Mouse (Mus musculus) heart, postnatal 14 days (tissue): ENCODE results near the gene Cass4. TPM values are rescaled to one million over a fixed set of nuclear protein-coding genes. Genes with fewer than 3 reads are reported as not detected.

Experiments used
- DNase-seq, 2 experiments: peaks; one replicate each; pipeline ENCODE4 v3.0.0; 2021 to 2022
- intact Hi-C: fragments of 180-260 bp; cut with DNase I; formaldehyde crosslinking; loops from one replicate; pipeline ENCODE4 v1.15.1; 2025
- total RNA-seq, 2 experiments: library from RNA; stranded (reverse); gene quantifications; 2 replicates each; pipeline ENCODE4 v1.2.3; 2021

The Cass4 gene
- total RNA-seq, 2 experiments from 2014 or later = 0.44 to 0.45 TPM

DNA sequence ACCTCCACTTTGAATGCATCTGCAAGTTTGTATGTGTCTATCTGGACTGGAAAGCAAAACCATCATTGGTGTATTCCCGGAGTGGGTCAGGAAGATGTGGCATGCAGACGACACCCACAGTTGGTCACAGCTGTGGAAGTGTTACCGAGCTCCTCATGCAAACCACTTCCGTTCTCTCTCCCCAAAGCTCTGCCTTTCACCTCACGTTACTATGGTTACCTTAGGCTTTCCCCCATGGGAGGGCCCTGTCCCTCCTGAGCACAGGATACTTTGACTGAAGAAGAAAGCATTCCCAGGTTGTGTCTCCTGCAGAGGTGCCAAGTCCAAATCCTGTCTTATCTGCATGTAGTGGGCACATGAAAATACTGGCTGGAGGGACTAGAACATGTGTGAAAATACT, 40.2 kb downstream of the Cass4 start:
- no peak for DNase-seq
- intact Hi-C loops = no loop called here

DNA sequence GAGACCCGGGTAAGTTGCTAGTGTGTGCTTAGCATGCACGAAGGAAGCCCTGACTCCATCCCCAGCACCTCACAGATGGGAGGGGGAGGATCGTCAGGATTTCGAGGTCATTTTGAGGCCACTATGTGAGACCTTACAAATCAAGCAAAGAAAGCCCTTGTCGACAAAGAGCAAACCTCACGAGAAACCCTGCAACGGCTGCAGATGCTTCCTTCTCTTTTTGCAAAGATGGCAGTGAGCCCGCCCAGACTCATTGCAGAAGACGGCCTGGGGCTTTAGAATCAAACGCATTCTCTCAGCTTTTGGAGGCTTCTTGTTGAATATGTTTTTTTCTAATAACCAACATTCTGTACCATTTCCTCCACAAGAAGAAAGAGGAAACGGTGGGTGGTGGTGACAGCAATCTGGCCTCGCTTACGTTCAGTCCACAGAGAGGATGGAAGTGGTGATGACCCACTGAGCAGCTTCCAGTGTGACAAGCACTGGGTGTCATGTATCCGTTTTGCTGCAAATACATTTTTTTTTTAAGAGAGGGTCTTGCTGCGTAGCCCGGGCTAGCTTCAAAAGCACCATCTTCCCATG, 43.9 kb downstream of the Cass4 start:
- no peak for DNase-seq
- intact Hi-C loops = no loop called here

GRCm38 (mm10) chr2:172439843-172440639, 46.4 kb downstream of the Cass4 start, which contains the start of gene Rtf2:
Gene Rtf2 (plus strand): TSS chr2:172440556.
- DNase-seq = peak; percentile 99 to 100
- intact Hi-C loops = loop anchor here (2.0 kb wide), 1 partner anchor 67 kb away; no protein-coding TSS in a partner anchor

- intact Hi-C loops = loop anchor here (2.0 kb wide), 1 partner anchor 68 kb away; no protein-coding TSS in a partner anchor
- DNase-seq = no peak
Observed at GRCm38 (mm10) chr2:172440640-172441005, 47.0 kb downstream of the Cass4 start.

DNA sequence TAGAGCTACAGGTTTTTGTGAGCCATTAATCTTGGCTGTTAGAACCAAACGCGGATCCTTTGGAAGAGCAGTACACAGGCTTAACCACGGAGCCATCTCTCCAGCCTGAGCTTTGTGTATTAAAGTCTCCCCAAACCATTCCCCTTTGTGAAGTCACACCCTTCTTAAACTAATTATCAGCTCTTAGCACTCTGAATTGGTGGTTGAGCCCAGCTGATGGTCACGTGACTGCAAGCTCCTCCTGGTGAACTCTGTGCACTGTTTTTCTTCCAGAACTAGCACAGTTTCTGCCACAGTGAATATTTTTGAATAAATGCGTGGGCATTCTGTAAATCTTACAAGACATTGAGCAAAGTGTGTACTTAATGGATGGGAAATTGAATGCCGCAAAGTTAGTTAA, 47.6 kb downstream of the Cass4 start:
- intact Hi-C loops = loop anchor here (2.0 kb wide), 1 partner anchor 68 kb away; no protein-coding TSS in a partner anchor
- no peak for DNase-seq

DNA sequence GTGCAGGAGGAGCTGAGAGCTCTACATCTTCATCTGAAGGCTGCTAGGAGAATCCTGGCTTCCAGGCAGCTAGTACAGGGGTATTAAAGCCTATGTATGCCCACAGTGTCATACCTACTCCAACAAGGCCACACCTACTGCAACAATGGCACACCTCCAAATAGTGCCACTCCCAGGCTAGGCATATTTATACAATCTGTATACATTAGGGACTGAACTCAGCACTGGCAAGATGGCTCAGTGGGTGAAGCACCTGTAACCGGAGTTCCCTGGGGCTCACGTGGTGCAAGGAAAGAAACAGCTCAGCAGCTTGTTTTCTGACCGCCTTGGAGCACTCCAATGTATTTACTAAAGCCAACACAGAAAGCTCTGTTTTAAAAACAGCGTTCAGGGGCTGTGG, 52.0 kb downstream of the Cass4 start:
- no peak for DNase-seq
- intact Hi-C loops = loop anchor here (5.0 kb wide), 1 partner anchor 223 kb away; no protein-coding TSS in a partner anchor

DNA sequence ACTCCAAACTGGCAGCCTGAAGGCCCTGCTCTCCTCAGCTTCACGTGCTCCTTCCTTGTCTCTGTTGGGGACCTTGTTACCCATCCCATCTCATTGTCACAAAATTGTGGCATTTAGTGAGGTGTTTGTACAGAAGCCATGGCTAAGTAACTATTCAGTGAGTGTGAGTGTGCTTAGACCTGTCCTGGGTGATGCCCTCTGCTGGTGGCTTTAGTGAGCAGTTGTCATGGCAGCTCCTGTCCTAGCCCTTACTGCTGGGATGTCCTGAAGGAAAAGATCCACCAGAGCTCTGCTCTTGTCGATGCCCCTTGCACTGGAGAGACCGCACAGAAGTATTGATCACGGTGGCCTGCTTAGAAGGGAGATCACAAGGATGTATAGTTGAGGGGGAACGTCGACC, 53.7 kb downstream of the Cass4 start:
- intact Hi-C loops = loop anchor here (5.0 kb wide), 1 partner anchor 225 kb away; no protein-coding TSS in a partner anchor
- peak in 1 of 2 experiments; percentile 20 for DNase-seq

GRCm38 (mm10) chr2:172448329-172448728, 54.7 kb downstream of the Cass4 start:
- no peak for DNase-seq
- intact Hi-C loops = loop anchor here (5.0 kb wide), 1 partner anchor 226 kb away; no protein-coding TSS in a partner anchor

GRCm38 (mm10) chr2:172450640-172451039, 57.0 kb downstream of the Cass4 start:
- intact Hi-C loops = no loop called here
- DNase-seq = no peak

- no peak for DNase-seq
- intact Hi-C loops = no loop called here
Observed at GRCm38 (mm10) chr2:172452031-172452430, 58.4 kb downstream of the Cass4 start.

- intact Hi-C loops = no loop called here
- no peak for DNase-seq
Observed at GRCm38 (mm10) chr2:172452458-172452857, 58.9 kb downstream of the Cass4 start.

GRCm38 (mm10) chr2:172458496-172458895, 64.9 kb downstream of the Cass4 start, which contains the start of gene Gcnt7:
Gene Gcnt7 (minus strand): TSS chr2:172458596.
- DNase-seq = no peak
- intact Hi-C loops = no loop called here

- DNase-seq = no peak
- intact Hi-C loops = no loop called here
Observed at GRCm38 (mm10) chr2:172460647-172461046, 67.1 kb downstream of the Cass4 start.

GRCm38 (mm10) chr2:172462813-172463212, 69.2 kb downstream of the Cass4 start:
- DNase-seq = no peak
- intact Hi-C loops = no loop called here

GRCm38 (mm10) chr2:172466427-172467132, 73.0 kb downstream of the Cass4 start:
- no peak for DNase-seq
- intact Hi-C loops = no loop called here

- intact Hi-C loops = no loop called here
- DNase-seq = no peak
Observed at GRCm38 (mm10) chr2:172467206-172467605, 73.6 kb downstream of the Cass4 start.

GRCm38 (mm10) chr2:172468346-172468819, 74.8 kb downstream of the Cass4 start:
- intact Hi-C loops = no loop called here
- peak in 1 of 2 experiments; percentile 21 for DNase-seq

DNA sequence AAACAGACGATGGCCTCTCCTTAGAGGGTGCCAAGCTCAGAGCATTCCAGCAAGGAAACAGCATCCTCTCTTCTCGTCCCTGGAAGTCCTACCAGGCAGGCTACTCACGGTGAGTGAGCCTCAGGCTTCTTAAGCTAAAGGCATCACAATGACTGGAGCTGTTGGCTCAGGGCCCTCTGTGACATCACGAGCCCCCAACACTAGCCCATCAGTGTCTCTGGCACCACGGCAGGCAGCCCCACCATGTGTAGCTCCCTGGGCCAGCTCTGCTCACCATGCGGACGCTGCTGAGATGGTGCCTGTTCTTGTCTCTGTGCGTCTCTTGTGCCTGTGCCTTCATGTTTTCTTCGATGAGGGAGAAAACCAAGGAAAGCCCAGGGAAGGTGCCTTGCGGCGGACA, 78.7 kb downstream of the Cass4 start, which contains the start of gene Fam209:
Fam209 (plus strand) TSS at position 203 of the 400 bp plus-strand sequence.
- intact Hi-C loops = loop anchor here (10.0 kb wide), 1 partner anchor 612 kb away; no protein-coding TSS in a partner anchor
- no peak for DNase-seq

DNA sequence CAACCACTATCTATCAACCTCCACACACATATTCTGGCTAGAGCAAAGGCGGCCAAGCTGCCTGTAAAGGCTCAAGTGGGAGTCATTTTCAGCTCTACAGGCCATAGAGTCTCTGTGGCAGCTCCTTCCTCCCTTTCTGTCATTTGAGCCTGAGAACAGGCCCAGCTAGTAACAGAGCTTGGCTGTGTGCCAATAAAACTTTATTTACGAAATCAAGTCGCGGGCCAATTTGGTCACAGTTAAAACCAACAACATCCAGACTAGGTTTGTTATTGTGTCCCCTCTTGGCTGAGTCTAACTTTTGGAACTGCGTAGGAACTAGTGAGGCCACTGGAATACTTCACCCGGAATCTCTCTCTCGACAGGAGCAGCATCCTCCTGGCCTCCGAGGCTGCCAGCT, 80.0 kb downstream of the Cass4 start:
- peak in 1 of 2 experiments; percentile 19 for DNase-seq
- intact Hi-C loops = loop anchor here (10.0 kb wide), 1 partner anchor 611 kb away; no protein-coding TSS in a partner anchor

- intact Hi-C loops = loop anchor here (5.0 to 10.0 kb wide), 4 partner anchors 282 to 610 kb away; no protein-coding TSS in a partner anchor
- DNase-seq = peak; percentile 21 to 44
Observed at GRCm38 (mm10) chr2:172474970-172475369, 81.4 kb downstream of the Cass4 start.
